Mouse (Mus musculus) brain, embryonic 14.5 days (tissue): Measurements from ENCODE around the gene Tsx.

Source experiments
- CTCF ChIP-seq: fragments of 200-500 bp; IDR thresholded peaks from 2 replicates; pipeline ENCODE4 v1.5.1; 2012; ENCODE audit warnings: inconsistent platforms, mild to moderate bottlenecking, moderate library complexity, borderline replicate concordance; ENCODE audit not compliant: insufficient read depth, insufficient read length; ENCODE audit errors: extremely low read depth
- POLR2A ChIP-seq: fragments of 200-500 bp; IDR thresholded peaks from 2 replicates; pipeline ENCODE4 v1.6.1; 2012; ENCODE audit warnings: mild to moderate bottlenecking, inconsistent platforms, borderline replicate concordance; ENCODE audit not compliant: poor library complexity, insufficient read depth, insufficient read length, severe bottlenecking; ENCODE audit errors: extremely low read depth

DNA sequence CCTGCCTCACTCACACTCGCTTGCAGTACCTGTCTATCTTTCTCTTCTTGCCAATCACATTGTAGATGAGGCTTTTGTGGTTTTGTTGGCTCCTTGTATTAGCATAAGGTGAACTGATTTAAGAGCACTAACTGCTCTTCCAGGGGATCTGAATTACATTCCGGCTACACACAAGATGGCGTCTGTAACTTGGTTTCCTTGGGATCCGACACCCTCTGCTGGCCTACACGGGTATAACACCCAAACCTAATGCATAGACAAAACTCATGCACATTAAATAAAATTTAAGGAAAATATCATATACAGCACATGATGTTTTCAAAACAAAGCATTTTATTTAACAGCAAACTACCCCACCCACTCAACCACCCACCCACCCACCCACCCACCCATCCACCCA lies 45.8 kb downstream of the Tsx start:
- TF ChIP-seq CTCF (peak; percentile 26; the same call in 1 of the 2 replicates), POLR2A (no peak)
